Mouse (Mus musculus): Measurements from ENCODE around the gene N4bp2. TPM values are rescaled to one million over a fixed set of nuclear protein-coding genes. Genes with fewer than 3 reads are reported as not detected.
"Not testable (repeated sequence)": the region's sequence is repeated elsewhere in the genome, so short reads cannot be mapped to it uniquely, and the experiment has no call there.

The N4bp2 gene
- 73.4 and 75.3 TPM in 2 replicates for polyA plus RNA-seq (2011; ENCODE audit: insufficient read depth, insufficient read length, low read depth, missing spikeins)

- TF ChIP-seq POLR2A (IDR thresholded peaks at IDR 0.05; ENCODE audit: insufficient read depth, low read length) (no peak), EP300 (IDR thresholded peaks at IDR 0.05; ENCODE audit: insufficient read depth, low read depth, low read length) (no peak), CTCF (IDR thresholded peaks at IDR 0.05; ENCODE audit: low read depth, low read length) (no peak)
- Histone ChIP-seq H3K9me3 (replicated peaks; ENCODE audit: control insufficient read depth, insufficient read depth, low read length, poor library complexity, severe bottlenecking) (no peaks in the 10 kb centered on the region), H3K27ac (ENCODE audit: insufficient read depth, low read length) (peak within 1 kb of the TSS; percentile 82), H3K4me3 (ENCODE audit: low read depth, low read length) (peak within 1 kb of the TSS; percentile 99), H3K4me1 (ENCODE audit: control insufficient read depth, insufficient read depth, low read length) (no peaks in the 10 kb centered on the region), H3K36me3 (ENCODE audit: control insufficient read depth, insufficient read depth, low read length, poor library complexity, severe bottlenecking) (no peaks in the 10 kb centered on the region), H3K27me3 (ENCODE audit: control insufficient read depth, insufficient read depth, low read length, poor library complexity, severe bottlenecking) (no peaks in the 10 kb centered on the region), H3K9ac (ENCODE audit: low read depth, poor library complexity, severe bottlenecking) (peak within 1 kb of the TSS; percentile 99)
These were observed at the start of gene N4bp2 for GRCm38 (mm10) chr5:65763088-65763915. Gene N4bp2, plus strand, starts transcription at chr5:65763521.

GRCm38 (mm10) chr5:65715084-65715483 is 48.2 kb upstream of the N4bp2 start:
- Histone ChIP-seq H3K4me3 (ENCODE audit: low read depth, low read length) (no peak overlapping the region), H3K36me3 (ENCODE audit: control insufficient read depth, insufficient read depth, low read length, poor library complexity, severe bottlenecking) (no peaks in the 10 kb centered on the region), H3K9ac (ENCODE audit: low read depth, poor library complexity, severe bottlenecking) (no peak overlapping the region), H3K9me3 (replicated peaks; ENCODE audit: control insufficient read depth, insufficient read depth, low read length, poor library complexity, severe bottlenecking) (no peaks in the 10 kb centered on the region), H3K27me3 (ENCODE audit: control insufficient read depth, insufficient read depth, low read length, poor library complexity, severe bottlenecking) (no peaks in the 10 kb centered on the region), H3K4me1 (ENCODE audit: control insufficient read depth, insufficient read depth, low read length) (no peaks in the 10 kb centered on the region), H3K27ac (ENCODE audit: insufficient read depth, low read length) (no peak overlapping the region)
- TF ChIP-seq CTCF (IDR thresholded peaks at IDR 0.05; ENCODE audit: low read depth, low read length) (no peak), POLR2A (IDR thresholded peaks at IDR 0.05; ENCODE audit: insufficient read depth, low read length) (no peak), EP300 (IDR thresholded peaks at IDR 0.05; ENCODE audit: insufficient read depth, low read depth, low read length) (no peak)

GRCm38 (mm10) chr5:65717063-65717902 is 46.0 kb upstream of the N4bp2 start:
- no peak overlapping the region for H3K27ac ChIP-seq (ENCODE audit: insufficient read depth, low read length)
- no peaks in the 10 kb centered on the region for H3K36me3 ChIP-seq (ENCODE audit: control insufficient read depth, insufficient read depth, low read length, poor library complexity, severe bottlenecking)
- no peaks in the 10 kb centered on the region for H3K4me1 ChIP-seq (ENCODE audit: control insufficient read depth, insufficient read depth, low read length)
- no peak for TF ChIP-seq EP300 (IDR thresholded peaks at IDR 0.05; ENCODE audit: insufficient read depth, low read depth, low read length)
- TF ChIP-seq CTCF (IDR thresholded peaks at IDR 0.05; ENCODE audit: low read depth, low read length) = no peak
- no peak overlapping the region for H3K9ac ChIP-seq (ENCODE audit: low read depth, poor library complexity, severe bottlenecking)
- H3K4me3 ChIP-seq (ENCODE audit: low read depth, low read length) = no peak overlapping the region
- H3K9me3 ChIP-seq (replicated peaks; ENCODE audit: control insufficient read depth, insufficient read depth, low read length, poor library complexity, severe bottlenecking) = no peaks in the 10 kb centered on the region
- H3K27me3 ChIP-seq (ENCODE audit: control insufficient read depth, insufficient read depth, low read length, poor library complexity, severe bottlenecking) = no peaks in the 10 kb centered on the region

GRCm38 (mm10) chr5:65717903-65718211 is 45.5 kb upstream of the N4bp2 start:
- H3K36me3 ChIP-seq (ENCODE audit: control insufficient read depth, insufficient read depth, low read length, poor library complexity, severe bottlenecking); H3K27me3 ChIP-seq (ENCODE audit: control insufficient read depth, insufficient read depth, low read length, poor library complexity, severe bottlenecking); H3K4me1 ChIP-seq (ENCODE audit: control insufficient read depth, insufficient read depth, low read length); H3K9me3 ChIP-seq (replicated peaks; ENCODE audit: control insufficient read depth, insufficient read depth, low read length, poor library complexity, severe bottlenecking); H3K27ac ChIP-seq (ENCODE audit: insufficient read depth, low read length); H3K9ac ChIP-seq (ENCODE audit: low read depth, poor library complexity, severe bottlenecking); H3K4me3 ChIP-seq (ENCODE audit: low read depth, low read length): not testable (repeated sequence)

GRCm38 (mm10) chr5:65718368-65718767 is 45.0 kb upstream of the N4bp2 start:
- no peak overlapping the region for H3K9ac ChIP-seq (ENCODE audit: low read depth, poor library complexity, severe bottlenecking)
- no peak overlapping the region for H3K4me3 ChIP-seq (ENCODE audit: low read depth, low read length)
- peaks cover 3% of the 10 kb centered on the region for H3K4me1 ChIP-seq (ENCODE audit: control insufficient read depth, insufficient read depth, low read length)
- H3K27ac ChIP-seq (ENCODE audit: insufficient read depth, low read length) = no peak overlapping the region
- no peaks in the 10 kb centered on the region for H3K36me3 ChIP-seq (ENCODE audit: control insufficient read depth, insufficient read depth, low read length, poor library complexity, severe bottlenecking)
- no peaks in the 10 kb centered on the region for H3K9me3 ChIP-seq (replicated peaks; ENCODE audit: control insufficient read depth, insufficient read depth, low read length, poor library complexity, severe bottlenecking)
- TF ChIP-seq CTCF (IDR thresholded peaks at IDR 0.05; ENCODE audit: low read depth, low read length) (no peak), EP300 (IDR thresholded peaks at IDR 0.05; ENCODE audit: insufficient read depth, low read depth, low read length) (no peak), POLR2A (IDR thresholded peaks at IDR 0.05; ENCODE audit: insufficient read depth, low read length) (no peak)
- H3K27me3 ChIP-seq (ENCODE audit: control insufficient read depth, insufficient read depth, low read length, poor library complexity, severe bottlenecking) = no peaks in the 10 kb centered on the region
